11 mouse cellular contexts compared by ENCODE assay signal in genomic region chr8:117481830-117482229, GRCm38 (mm10). TPM values are rescaled to one million over a fixed set of nuclear protein-coding genes. Genes with fewer than 3 reads are reported as not detected.
DNase-seq lines count a peak whose midpoint lies in the region; ATAC-seq and TF ChIP-seq lines count a peak whose summit lies in the region.
"Had no signal": no experiment of that assay in that cellular context is flagged by ENCODE, and none has a peak within 500 bp of the region (broad histone marks: within the 10 kb centered on the region; RNA-seq: fewer than 3 reads in every experiment).

No protein-coding gene starts in this region.

- 0 out of 2 replicates have a peak overlapping the region, but pooled peaks have one; percentile 0 for H3K4me2 ChIP-seq in liver, postnatal 0 days (ENCODE audit: low read depth, low read length)
- H3K4me2 ChIP-seq: neural tube, embryonic 13.5 days had no signal

- no peaks in the 10 kb centered on the region for H3K36me3 ChIP-seq in G1E (replicated peaks)
- H3K36me3 ChIP-seq in liver, postnatal 0 days (replicated peaks; ENCODE audit: insufficient read depth, low read length) = no peaks in the 10 kb centered on the region
- H3K36me3 ChIP-seq: embryonic facial prominence, embryonic 10.5 days; neural tube, embryonic 13.5 days had no signal

- H3K4me1 ChIP-seq in G1E (ENCODE audit: insufficient read depth, low read depth, low read length) = peaks cover 5% of the 10 kb centered on the region
- peaks cover 5% of the 10 kb centered on the region; the same call in 1 of the 2 replicates for H3K4me1 ChIP-seq in liver, postnatal 0 days (ENCODE audit: insufficient read depth)
- H3K4me1 ChIP-seq: neural tube, embryonic 13.5 days had no signal

- no peak overlapping the region for H3K9ac ChIP-seq in liver, postnatal 0 days (replicated peaks)
- H3K9ac ChIP-seq: neural tube, embryonic 13.5 days had no signal

- H3K27me3 ChIP-seq in G1E (ENCODE audit: insufficient read depth, low read length) = no peaks in the 10 kb centered on the region
- H3K27me3 ChIP-seq in liver, postnatal 0 days (ENCODE audit: insufficient read depth, low read length) = no peaks in the 10 kb centered on the region
- H3K27me3 ChIP-seq: neural tube, embryonic 13.5 days had no signal

- no peak for TF ChIP-seq CTCF in G1E (IDR thresholded peaks at IDR 0.05; ENCODE audit: low read depth, low read length)
- no peak for TF ChIP-seq CTCF in liver, postnatal 0 days (IDR thresholded peaks at IDR 0.05; ENCODE audit: low read depth)

- no peak for TF ChIP-seq EP300 in liver, postnatal 0 days (IDR thresholded peaks at IDR 0.05; ENCODE audit: low read depth)

- H3K27ac ChIP-seq in liver, postnatal 0 days (ENCODE audit: low read depth) = peak overlapping the region; percentile 30; the same call in 1 of the 2 replicates
- H3K27ac ChIP-seq: embryonic facial prominence, embryonic 10.5 days; neural tube, embryonic 13.5 days had no signal

- peak; percentile 97 for DNase-seq in heart, adult 11 months
- DNase-seq in heart, adult 8-10 months (ENCODE audit: low spot score) = no peak
- DNase-seq in G1E (ENCODE audit: low spot score) = peak; percentile 50
- peak; percentile 72 for DNase-seq in liver, postnatal 0 days
- DNase-seq in frontal cortex, postnatal 25 days (ENCODE audit: low spot score in 2 of 2) = no peak
- DNase-seq in cerebellum, postnatal 4 days (ENCODE audit: low spot score in 2 of 2) = no peak
- DNase-seq in right cerebral cortex, postnatal 14 days = no peak
- DNase-seq: heart, postnatal 10 days had no signal

- H3K9me3 ChIP-seq in G1E (replicated peaks) = peaks cover 6% of the 10 kb centered on the region
- H3K9me3 ChIP-seq in liver, postnatal 0 days (ENCODE audit: low read length) = 0 out of 2 replicates have a peak, but pooled peaks cover 2% of the 10 kb centered on the region
- H3K9me3 ChIP-seq: embryonic facial prominence, embryonic 10.5 days; neural tube, embryonic 13.5 days had no signal

- no peak overlapping the region; the same call in 1 of the 2 replicates for H3K4me3 ChIP-seq in G1E (ENCODE audit: low read depth, low read length)
- 0 out of 2 replicates have a peak overlapping the region, but pooled peaks have one; percentile 10 for H3K4me3 ChIP-seq in liver, postnatal 0 days (ENCODE audit: low read depth, low read length)
- H3K4me3 ChIP-seq: embryonic facial prominence, embryonic 10.5 days; neural tube, embryonic 13.5 days had no signal

- 29% methylated on average over 5 of the region's 5 CpGs for WGBS in liver, postnatal 0 days (ENCODE audit: insufficient replicate concordance)

- peak; percentile 87 for ATAC-seq in G1E (ENCODE audit: extremely low read depth, insufficient number of reproducible peaks, low FRiP score, poor library complexity, severe bottlenecking)
- peak; percentile 75 for ATAC-seq in liver, postnatal 0 days
- peak; percentile 90 for ATAC-seq in neutrophil, adult 5-6 weeks (ENCODE audit: extremely low read depth, insufficient number of reproducible peaks, low FRiP score, poor library complexity, severe bottlenecking)

RNA-seq across cellular contexts. Expression of gene Plcg2, which starts 16.3 kb away (rescaled TPM):
- 10 to 100 TPM in 1 of 4 experiments, 1 to 10 TPM in 3; 5.3 to 10.4 (median 7.5) TPM for total RNA-seq in heart, adult 8-10 months (2022)
- total RNA-seq in G1E (2014; fragmentation: Nextera tagmentation) = not detected in 2 replicates
- not detected in 2 replicates for total RNA-seq in G1E (2017)
- polyA plus RNA-seq in G1E (2012) = not detected in 2 replicates
- polyA plus RNA-seq in liver, postnatal 0 days (2015; fragmentation: Nextera tagmentation; extraction: Ambion mirVana) = 5.9 and 7.3 TPM in 2 replicates
- 220 and 238 TPM in 2 replicates for total RNA-seq in neutrophil, adult 5-6 weeks (2017)

Comparison
In these comparisons a context has a peak if more than half of its experiments do, and no peak if none do; other contexts are left out.
1. DNase-seq: peak in heart, adult 11 months (single experiment), G1E (single experiment) and liver, postnatal 0 days (single experiment); none in heart, adult 8-10 months (single experiment), frontal cortex, postnatal 25 days (0 of 2), cerebellum, postnatal 4 days (0 of 2) and right cerebral cortex, postnatal 14 days (single experiment).
2. RNA of gene Plcg2, which starts 16.3 kb away (total RNA-seq): 220 to 238 TPM in neutrophil, adult 5-6 weeks; 5.3 to 10.4 TPM in heart, adult 8-10 months and not detected in G1E; every median in the first group is over 10 times any median in the second.
3. Peak in every context shown above with its lines, with median percentiles within 50 percentile points of each other: ATAC-seq.